Mouse (Mus musculus) frontal cortex, adult 2 months (tissue): ENCODE data around the gene Kif1b. TPM values are rescaled to one million over a fixed set of nuclear protein-coding genes. Genes with fewer than 3 reads are reported as not detected.
A peak's percentile ranks its signal among the peaks of the same experiment; 100 is the strongest.

Experiments
- DNase-seq, 2 experiments: peaks; one replicate each; pipeline ENCODE4 v3.0.0; 2022; ENCODE audit warnings: low spot score in 1 of 2; ENCODE audit errors: extremely low spot score in 1 of 2
- polyA plus RNA-seq: library from polyadenylated mRNA; depleted of rRNA; stranded (reverse); fragments of >200 nt; gene quantifications from 2 replicates; pipeline ENCODE4 v1.2.3, GENCODE M21; 2012; rRNA removed

Kif1b gene
- polyA plus RNA-seq, 1 experiment, result 188 TPM

GRCm38 (mm10) chr4:149148084-149148483 lies 159.4 kb downstream of the Kif1b start:
- no peak for DNase-seq

GRCm38 (mm10) chr4:149147528-149147927 lies 160.0 kb downstream of the Kif1b start:
- DNase-seq, result no peak

DNA sequence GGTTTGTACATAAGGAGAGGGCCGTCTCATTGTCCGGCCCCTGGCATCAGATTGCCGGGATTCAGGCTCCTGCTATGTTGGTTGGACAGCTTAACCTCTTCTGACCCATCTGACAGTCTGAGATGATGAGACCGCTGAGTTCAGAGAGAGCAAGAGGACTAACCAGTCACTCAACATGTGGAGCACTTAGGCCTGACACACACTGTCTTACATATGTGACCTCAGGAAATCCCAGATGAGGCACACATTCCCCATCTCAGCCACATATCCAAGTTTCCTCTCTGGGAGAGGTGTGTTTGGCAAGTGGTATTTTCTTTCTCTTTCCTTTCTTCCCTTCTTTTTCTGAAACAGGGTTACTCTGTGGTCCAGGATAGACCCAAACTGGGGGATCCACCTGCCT lies 162.3 kb downstream of the Kif1b start:
- DNase-seq, result no peak

- peak in 1 of 2 experiments; percentile 93 for DNase-seq
Measured at GRCm38 (mm10) chr4:149144459-149144858, 163.0 kb downstream of the Kif1b start.

- no peak for DNase-seq
Measured at GRCm38 (mm10) chr4:149143594-149143993, 163.9 kb downstream of the Kif1b start.

- no peak for DNase-seq
Measured at GRCm38 (mm10) chr4:149138515-149138914, 169.0 kb downstream of the Kif1b start.

DNA sequence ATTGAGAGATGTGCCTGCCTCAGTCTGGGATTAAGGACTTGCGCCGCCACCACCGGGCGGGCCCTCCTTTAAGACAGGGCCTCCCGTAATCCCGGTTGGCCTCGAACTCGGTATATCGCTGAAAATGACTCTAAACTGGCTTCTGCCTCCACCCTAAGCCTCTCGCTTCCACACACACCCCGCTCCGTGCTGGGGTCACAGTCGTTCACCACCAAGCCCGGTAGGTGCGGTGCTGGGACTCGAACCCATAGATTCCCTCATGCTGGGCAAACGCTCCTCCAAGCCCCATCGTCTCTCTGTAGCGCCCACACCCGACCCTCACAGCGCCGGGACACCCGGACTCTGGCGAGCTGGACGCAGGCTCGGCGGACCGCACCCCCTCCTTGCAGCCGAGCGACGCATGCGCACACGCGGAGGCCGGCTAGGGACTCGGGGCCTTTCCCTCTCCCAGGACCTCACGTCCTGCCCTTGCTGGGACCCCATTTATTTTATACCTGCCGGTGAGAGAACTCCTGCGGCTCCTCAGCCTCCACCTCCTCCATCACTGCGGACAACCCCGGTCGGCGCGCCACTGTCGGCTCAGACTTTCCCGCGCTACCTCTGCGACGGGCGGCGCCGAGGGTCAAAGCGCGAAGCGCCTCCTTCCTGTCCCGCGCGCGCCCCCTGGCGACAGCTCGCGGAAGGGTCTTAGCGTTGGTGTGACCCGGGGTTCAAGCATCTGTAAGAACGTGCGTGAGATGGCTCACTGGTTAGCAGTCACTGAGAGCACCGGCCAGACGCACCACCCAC lies 170.3 kb downstream of the Kif1b start, which contains the start of gene Cenps:
TSS of gene Cenps (minus strand) at position 648 of the 789 bp plus-strand sequence.
- peak; percentile 73 to 90 for DNase-seq

GRCm38 (mm10) chr4:149136116-149136850 lies 171.2 kb downstream of the Kif1b start:
- no peak for DNase-seq

DNA sequence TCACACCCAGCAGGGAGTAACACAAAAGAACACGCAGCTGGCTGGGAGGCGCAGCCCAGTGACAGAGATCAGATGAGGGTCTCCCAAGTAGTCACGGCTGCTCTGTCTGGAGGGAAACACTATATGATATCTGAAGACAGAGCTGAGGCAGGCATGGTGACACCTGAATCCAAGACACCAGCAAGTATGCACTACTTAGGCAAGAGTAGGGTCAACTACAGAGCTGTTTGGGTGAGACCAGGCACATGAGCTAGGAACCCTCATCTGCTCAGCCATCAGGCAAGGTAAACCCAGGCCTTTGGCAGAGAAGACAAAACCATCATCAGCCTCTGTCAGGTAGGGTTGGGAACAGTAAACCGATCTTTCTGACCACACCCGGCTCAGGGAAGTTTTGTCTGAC lies 174.1 kb downstream of the Kif1b start:
- DNase-seq, result no peak

- no peak for DNase-seq
Measured at GRCm38 (mm10) chr4:149131789-149132565, 175.5 kb downstream of the Kif1b start.

DNA sequence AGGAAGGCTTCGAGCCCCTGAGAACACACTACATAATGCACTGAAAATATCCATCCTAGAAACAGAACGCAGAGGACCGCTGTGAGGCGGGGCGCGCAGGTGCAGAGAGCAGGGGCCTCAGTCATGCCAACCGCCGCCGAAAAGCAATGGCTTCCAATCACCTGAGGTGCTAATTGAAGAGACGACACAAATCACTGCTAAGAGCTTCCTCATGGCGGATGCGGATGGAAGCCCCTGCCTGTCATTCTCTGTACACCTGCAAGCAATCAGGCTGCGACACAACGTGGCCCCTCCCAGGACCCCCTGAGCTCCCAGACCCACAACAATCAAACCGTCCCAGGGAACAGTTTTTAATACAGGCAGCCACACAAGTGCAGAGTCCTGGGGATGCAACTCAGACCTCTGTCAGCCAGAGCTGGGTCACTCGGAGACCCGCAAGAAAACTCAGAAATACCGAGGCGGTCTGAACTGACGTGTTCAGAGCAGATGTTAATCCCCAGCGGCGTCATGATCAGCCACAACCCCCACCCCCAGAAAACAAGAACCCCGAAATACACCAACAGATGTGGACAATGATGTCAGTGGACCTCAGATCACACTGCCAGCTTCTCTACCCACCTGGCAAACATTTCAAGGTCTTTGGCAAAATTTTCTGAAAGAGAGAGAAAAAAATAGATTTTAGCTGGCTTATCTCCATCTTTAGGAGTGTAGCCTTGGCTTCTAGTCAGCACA lies 176.3 kb downstream of the Kif1b start:
- DNase-seq, result no peak

GRCm38 (mm10) chr4:149128467-149128866 lies 179.0 kb downstream of the Kif1b start:
- DNase-seq, result peak in 1 of 2 experiments; percentile 35

DNA sequence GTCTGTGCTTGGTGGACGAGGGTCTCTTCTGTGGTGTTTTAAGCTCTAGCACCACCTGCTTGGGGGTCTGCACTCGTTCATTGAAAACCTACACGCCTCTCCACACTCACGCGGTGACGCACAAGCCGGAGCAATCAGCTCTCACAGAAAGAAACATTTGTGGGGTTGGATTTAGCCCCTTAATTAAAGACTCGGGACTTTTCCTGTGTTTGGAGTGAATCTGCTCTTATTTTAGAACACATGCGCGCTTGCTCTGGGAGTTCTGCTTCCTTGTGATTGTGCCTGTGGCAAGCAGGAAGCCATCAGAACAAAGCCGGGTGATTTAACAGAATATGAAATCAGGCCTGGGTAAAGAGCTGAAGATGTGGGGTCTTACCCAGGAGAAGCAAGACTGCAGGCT lies 180.8 kb downstream of the Kif1b start, which contains the start of gene Cort:
TSS of gene Cort (minus strand) at position 101 of the 400 bp plus-strand sequence.
- DNase-seq, result peak in 1 of 2 experiments; percentile 46

Other genes with a start within 250 kb of the Kif1b start
- gene Pex14, start 207.8 kb downstream of the Kif1b start, polyA plus RNA-seq, result 42.5 and 44.3 TPM in 2 replicates
- 47.6 and 49.2 TPM in 2 replicates for gene Dffa, start 203.5 kb downstream of the Kif1b start, polyA plus RNA-seq
- gene Cort, start 180.9 kb downstream of the Kif1b start, polyA plus RNA-seq, result 9.8 and 12.3 TPM in 2 replicates
- gene Cenps, start 170.1 kb downstream of the Kif1b start, polyA plus RNA-seq, result 6.7 TPM in 2 replicates
- 52.5 and 53.9 TPM in 2 replicates for gene Pgd, start 140.9 kb downstream of the Kif1b start, polyA plus RNA-seq
- 95.4 and 101 TPM in 2 replicates for gene Ube4b, start 119.1 kb upstream of the Kif1b start, polyA plus RNA-seq
- gene Rbp7, start 147.3 kb upstream of the Kif1b start, polyA plus RNA-seq, result 0.67 and 0.82 TPM in 2 replicates
- gene Tmem274, start 169.7 kb upstream of the Kif1b start, polyA plus RNA-seq, result not detected in 2 replicates
- 8.1 and 8.4 TPM in 2 replicates for gene Nmnat1, start 177.5 kb upstream of the Kif1b start, polyA plus RNA-seq
- gene Lzic, start 177.5 kb upstream of the Kif1b start, polyA plus RNA-seq, result 16.0 and 16.7 TPM in 2 replicates
- 44.8 TPM in 2 replicates for gene Ctnnbip1, start 210.5 kb upstream of the Kif1b start, polyA plus RNA-seq